Comparison of ENCODE assay signal across 29 mouse cellular contexts in genomic region chr6:33247146-33247545, GRCm38 (mm10). TPM values are rescaled to one million over a fixed set of nuclear protein-coding genes. Genes with fewer than 3 reads are reported as not detected.
DNase-seq lines count a peak whose midpoint lies in the region; ATAC-seq lines count a peak whose summit lies in the region.
"Had no signal": no experiment of that assay in that cellular context is flagged by ENCODE, and none has a peak within 500 bp of the region (broad histone marks: within the 10 kb centered on the region; RNA-seq: fewer than 3 reads in every experiment).

No protein-coding gene starts in this region.

- WGBS in kidney, embryonic 15.5 days, result 86% methylated on average over 5 of the region's 5 CpGs
- WGBS in heart, embryonic 10.5 days, result 82% methylated on average over 5 of the region's 5 CpGs

- H3K36me3 ChIP-seq in kidney, embryonic 15.5 days, result no peaks in the 10 kb centered on the region
- H3K36me3 ChIP-seq in heart, embryonic 10.5 days, result no peaks in the 10 kb centered on the region
- H3K36me3 ChIP-seq: heart, embryonic 13.5 days; limb, embryonic 13.5 days; midbrain, embryonic 13.5 days; neural tube, embryonic 15.5 days had no signal

- 0 out of 2 replicates have a peak, but pooled peaks cover 2% of the 10 kb centered on the region for H3K4me1 ChIP-seq in kidney, embryonic 15.5 days
- peaks cover 19% of the 10 kb centered on the region; the same call in 1 of the 2 replicates for H3K4me1 ChIP-seq in heart, embryonic 10.5 days

- no peaks in the 10 kb centered on the region for H3K27me3 ChIP-seq in kidney, embryonic 15.5 days
- H3K27me3 ChIP-seq in heart, embryonic 10.5 days (ENCODE audit: insufficient read depth, poor library complexity, severe bottlenecking), result no peaks in the 10 kb centered on the region
- H3K27me3 ChIP-seq: forebrain, embryonic 13.5 days; heart, embryonic 13.5 days; limb, embryonic 13.5 days; megakaryocyte, embryonic 14.5 days; midbrain, embryonic 13.5 days; neural tube, embryonic 15.5 days had no signal

- DNase-seq in cerebellum, postnatal 10 days, result peak; percentile 11 to 18
- DNase-seq in cerebellum, adult 18-20 months, result no peak
- DNase-seq in kidney, adult 8-10 months, result peak; percentile 44 to 65
- DNase-seq in ZHBTc4 (ENCODE audit: low read depth, low spot score), result peak; percentile 14
- peak; percentile 66 to 74 for DNase-seq in kidney, postnatal 25 days
- DNase-seq in heart, embryonic 10.5 days (ENCODE audit: low spot score), result no peak
- no peak for DNase-seq in gastrocnemius, adult 18-20 months (ENCODE audit: low spot score)
- DNase-seq: adrenal gland, postnatal 10 days; cerebellum, adult 8-10 months; gastrocnemius, postnatal 36 days; heart, adult 2 months; heart, postnatal 10 days; liver, postnatal 0 days; lung, postnatal 4 days; retina, postnatal 1 day; right cerebral cortex, postnatal 14 days; thymus, postnatal 4 days had no signal

- no peak overlapping the region for H3K4me3 ChIP-seq in kidney, embryonic 15.5 days (replicated peaks)
- no peak overlapping the region for H3K4me3 ChIP-seq in heart, embryonic 10.5 days
- H3K4me3 ChIP-seq: erythroblast, embryonic 14.5 days; forebrain, embryonic 13.5 days; heart, adult 2 months; heart, embryonic 13.5 days; layer of hippocampus, adult 2 months; limb, embryonic 13.5 days; megakaryocyte, embryonic 14.5 days; midbrain, embryonic 13.5 days; neural tube, embryonic 15.5 days had no signal

- ATAC-seq in kidney, embryonic 15.5 days (replicated peaks; ENCODE audit: low FRiP score), result no peak
- ATAC-seq: forebrain, embryonic 13.5 days; intestine, postnatal 0 days; liver, postnatal 0 days; midbrain, embryonic 13.5 days had no signal

- H3K27ac ChIP-seq in kidney, embryonic 15.5 days, result no peak overlapping the region
- H3K27ac ChIP-seq in heart, embryonic 10.5 days, result no peak overlapping the region; the same call in 1 of the 2 replicates
- H3K27ac ChIP-seq: forebrain, embryonic 13.5 days; heart, adult 2 months; heart, embryonic 13.5 days; hindbrain, embryonic 14.5 days; layer of hippocampus, adult 2 months; limb, embryonic 13.5 days; midbrain, embryonic 13.5 days; neural tube, embryonic 15.5 days had no signal

- H3K9ac ChIP-seq in kidney, embryonic 15.5 days, result no peak overlapping the region
- H3K9ac ChIP-seq: forebrain, embryonic 13.5 days; heart, embryonic 13.5 days; hindbrain, embryonic 14.5 days; limb, embryonic 13.5 days; liver, postnatal 0 days; midbrain, embryonic 13.5 days; neural tube, embryonic 15.5 days had no signal

- H3K4me2 ChIP-seq in kidney, embryonic 15.5 days, result no peak overlapping the region
- H3K4me2 ChIP-seq: forebrain, embryonic 13.5 days; heart, embryonic 13.5 days; hindbrain, embryonic 14.5 days; limb, embryonic 13.5 days; liver, embryonic 11.5 days; midbrain, embryonic 13.5 days; neural tube, embryonic 15.5 days had no signal

- no peaks in the 10 kb centered on the region for H3K9me3 ChIP-seq in kidney, embryonic 15.5 days (replicated peaks)
- no peaks in the 10 kb centered on the region for H3K9me3 ChIP-seq in heart, embryonic 10.5 days
- H3K9me3 ChIP-seq: forebrain, embryonic 13.5 days; heart, embryonic 13.5 days; limb, embryonic 13.5 days; megakaryocyte, embryonic 14.5 days; midbrain, embryonic 13.5 days; neural tube, embryonic 15.5 days had no signal

RNA-seq across cellular contexts. Expression of gene Exoc4, which starts 1.7 kb away (rescaled TPM):
- 34.5 and 39.9 TPM in 2 replicates for polyA plus RNA-seq in kidney, embryonic 15.5 days (2015; fragmentation: Nextera tagmentation; extraction: Ambion mirVana)
- polyA plus RNA-seq in heart, embryonic 10.5 days (2016; fragmentation: Nextera tagmentation; extraction: Ambion mirVana), result 36.7 and 37.5 TPM in 2 replicates
- 10 to 100 TPM; 43.5 to 45.0 TPM for total RNA-seq in gastrocnemius, adult 18-20 months (2021)

Comparison
In these comparisons a context has a peak if more than half of its experiments do, and no peak if none do; other contexts are left out.
1. DNase-seq: peak in cerebellum, postnatal 10 days (2 of 2), kidney, adult 8-10 months (2 of 2), ZHBTc4 (single experiment) and kidney, postnatal 25 days (2 of 2); none in cerebellum, adult 18-20 months (0 of 2), heart, embryonic 10.5 days (single experiment) and gastrocnemius, adult 18-20 months (single experiment).